Mouse (Mus musculus) testis, postnatal 14 days (tissue): ENCODE measurements around the gene Bmyc.
"Not testable (repeated sequence)": the region's sequence is repeated elsewhere in the genome, so short reads cannot be mapped to it uniquely, and the experiment has no call there.

ENCODE experiments used
- DNase-seq: peaks from one replicate; pipeline ENCODE4 v3.0.0; 2021; ENCODE audit warnings: low spot score

Gene Bmyc

DNA sequence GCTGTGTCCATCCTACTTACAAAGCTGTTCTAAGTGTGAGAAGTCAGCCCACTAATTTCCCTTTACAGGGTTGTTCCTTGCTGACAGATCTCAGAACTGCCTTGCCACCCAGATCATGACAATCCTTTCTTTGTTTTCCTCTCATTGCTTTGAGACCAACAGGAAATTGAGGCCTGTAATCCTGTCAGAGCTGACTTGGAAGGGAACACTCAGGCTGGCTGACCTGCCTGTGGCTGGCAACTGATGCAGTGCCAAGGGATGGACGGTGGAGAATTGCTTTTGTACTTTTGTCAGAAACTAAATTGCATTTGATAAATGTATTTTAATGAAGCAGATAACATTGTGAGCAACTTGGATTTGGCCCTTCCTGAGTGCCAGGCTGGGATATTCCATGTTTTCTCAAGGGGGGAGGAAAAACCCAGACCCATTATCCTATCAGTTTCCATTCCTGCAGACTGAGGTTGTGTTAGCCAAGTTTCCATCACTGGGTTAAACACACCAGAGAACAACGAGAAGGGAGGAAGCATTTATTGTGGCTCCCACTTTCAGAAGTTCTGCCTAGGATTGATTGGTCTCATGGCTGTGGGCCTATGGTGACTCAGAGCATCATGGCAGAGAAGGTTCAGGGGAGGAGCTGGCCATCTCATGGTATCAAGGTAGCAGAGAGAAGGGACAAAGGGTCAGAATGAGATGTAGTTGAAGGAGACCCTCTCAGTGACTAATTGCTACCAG lies 26.8 kb downstream of the Bmyc start:
- no peak for DNase-seq

GRCm38 (mm10) chr2:25736709-25737108 lies 30.2 kb downstream of the Bmyc start, which contains the start of gene Obp2b:
Gene Obp2b (plus strand): TSS chr2:25737009.
- not testable (repeated sequence) for DNase-seq

DNA sequence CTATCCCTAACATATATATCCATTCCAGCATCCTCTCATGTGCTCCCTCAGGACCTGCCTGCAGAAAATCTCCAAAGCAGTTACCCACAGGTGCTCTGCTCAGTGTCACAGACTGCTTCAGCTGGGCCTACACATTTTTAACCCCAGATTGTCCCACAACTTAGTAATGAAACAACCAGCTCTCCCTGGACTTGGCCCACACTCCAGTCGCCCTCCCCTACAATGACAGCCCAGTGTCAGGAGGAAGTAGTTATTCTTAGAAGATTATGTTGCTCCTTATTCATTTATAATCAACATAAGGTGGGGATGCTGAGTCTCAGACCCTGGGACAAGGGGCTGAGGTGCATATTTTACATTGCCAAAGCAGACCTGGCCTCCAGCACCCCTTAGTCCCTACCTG lies 35.1 kb downstream of the Bmyc start:
- DNase-seq, result no peak

DNA sequence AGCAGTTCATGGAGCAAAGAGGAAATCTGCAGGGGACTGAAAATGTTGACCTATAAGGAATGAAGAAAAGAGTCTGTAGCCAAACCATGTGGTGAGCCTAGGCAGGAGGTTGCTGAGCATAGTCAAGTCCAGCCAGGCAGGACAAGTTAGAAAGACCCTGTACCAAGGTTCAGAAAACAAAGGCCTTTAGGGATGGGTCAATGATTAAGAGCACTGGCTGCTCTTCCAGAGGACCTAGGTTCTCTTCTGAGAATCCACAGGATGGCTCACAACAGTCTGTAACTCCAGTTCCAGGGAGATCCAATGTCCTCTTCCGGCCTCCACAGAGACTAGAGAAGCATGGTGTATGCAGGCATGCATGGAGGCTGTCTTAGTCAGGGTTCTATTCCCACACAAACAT lies 47.7 kb downstream of the Bmyc start:
- no peak for DNase-seq
